Mouse (Mus musculus): ENCODE data around the gene Cdt1. TPM values are rescaled to one million over a fixed set of nuclear protein-coding genes. Genes with fewer than 3 reads are reported as not detected.

The Cdt1 gene
- total and polyA plus RNA-seq, 3 experiments: 2.0 to 3.5 (median 2.7) TPM

- peak overlapping the region; percentile 64; the same call in 1 of the 2 replicates for H3K4me3 ChIP-seq
- no peak for TF ChIP-seq EP300 (IDR thresholded peaks at IDR 0.05; ENCODE audit: insufficient read depth, low read depth, low read length)
- no peak for TF ChIP-seq CTCF (IDR thresholded peaks at IDR 0.05)
- no peak for TF ChIP-seq POLR2A (IDR thresholded peaks at IDR 0.05; ENCODE audit: insufficient read depth, low read depth, low read length)
- 61% methylated on average over 10 of the region's 10 CpGs for WGBS
- intact Hi-C loops (cut with DNase I): no loop called here
- no peak for DNase-seq
- H3K4me1 ChIP-seq (ENCODE audit: control insufficient read depth, insufficient read depth, low read length): peaks cover 13% of the 10 kb centered on the region
- H3K27ac ChIP-seq: no peak overlapping the region
- H3K27me3 ChIP-seq (ENCODE audit: control insufficient read depth, insufficient read depth, low read length): no peaks in the 10 kb centered on the region
- H3K36me3 ChIP-seq (ENCODE audit: control insufficient read depth, insufficient read depth, low read length): no peaks in the 10 kb centered on the region
- no peak overlapping the region for H3K9ac ChIP-seq (ENCODE audit: low read depth, low read length)
- no peaks in the 10 kb centered on the region for H3K79me2 ChIP-seq (replicated peaks; ENCODE audit: control insufficient read depth, insufficient read depth, low read length)
Observed at GRCm38 (mm10) chr8:122577116-122577515, 9.3 kb downstream of the Cdt1 start.

DNA sequence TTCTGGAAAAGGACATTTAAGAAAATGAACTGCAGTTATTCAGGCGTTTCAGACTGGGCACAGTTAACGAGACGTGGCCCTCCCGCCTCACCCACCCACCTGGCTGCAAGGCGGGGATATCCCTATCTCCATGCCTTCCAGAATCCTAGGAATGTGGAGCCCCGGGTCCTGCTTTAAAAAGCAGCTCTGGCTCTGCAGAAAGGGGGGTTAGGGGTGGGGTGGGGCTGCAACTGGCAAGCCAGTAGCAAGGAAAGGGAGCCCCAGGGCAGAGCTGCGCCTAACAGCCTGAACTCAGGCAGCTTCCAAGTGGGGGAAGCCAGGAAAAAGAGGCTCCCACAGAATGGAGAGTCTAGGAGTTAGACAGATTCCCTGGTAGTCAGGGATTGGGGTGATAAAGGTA, 11.4 kb downstream of the Cdt1 start:
- Histone ChIP-seq H3K27me3 (ENCODE audit: control insufficient read depth, insufficient read depth, low read length) (no peaks in the 10 kb centered on the region), H3K36me3 (ENCODE audit: control insufficient read depth, insufficient read depth, low read length) (no peaks in the 10 kb centered on the region), H3K4me3 (no peak overlapping the region), H3K27ac (no peak overlapping the region), H3K79me2 (replicated peaks; ENCODE audit: control insufficient read depth, insufficient read depth, low read length) (no peaks in the 10 kb centered on the region), H3K4me1 (ENCODE audit: control insufficient read depth, insufficient read depth, low read length) (peaks cover 13% of the 10 kb centered on the region), H3K9ac (ENCODE audit: low read depth, low read length) (no peak overlapping the region)
- WGBS: 58% methylated on average over 7 of the region's 7 CpGs
- TF ChIP-seq POLR2A (IDR thresholded peaks at IDR 0.05; ENCODE audit: insufficient read depth, low read depth, low read length): no peak
- TF ChIP-seq CTCF (IDR thresholded peaks at IDR 0.05): no peak
- no peak for TF ChIP-seq EP300 (IDR thresholded peaks at IDR 0.05; ENCODE audit: insufficient read depth, low read depth, low read length)
- no peak for DNase-seq
- intact Hi-C loops (cut with DNase I): no loop called here

DNA sequence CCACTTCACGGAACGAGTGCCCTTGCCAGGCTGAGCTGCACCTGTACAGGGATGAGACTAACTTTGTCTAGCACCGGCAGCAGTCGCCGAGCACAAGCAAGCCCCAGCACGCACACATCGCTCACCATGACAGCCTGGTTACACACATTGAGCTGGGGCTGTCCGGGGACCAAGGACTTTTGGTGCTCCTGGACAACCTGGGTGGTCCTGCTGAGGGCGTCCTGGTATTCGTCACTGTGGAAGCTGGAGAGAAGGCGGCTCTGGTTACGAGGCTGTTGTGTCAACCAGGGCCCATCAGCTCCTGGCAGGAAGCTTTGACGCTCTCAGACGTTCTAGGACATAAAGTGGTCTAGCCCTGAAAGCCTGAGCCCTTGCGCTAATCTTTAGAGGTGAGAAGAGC, 13.1 kb downstream of the Cdt1 start:
- intact Hi-C loops (cut with DNase I): no loop called here
- Histone ChIP-seq H3K27ac (no peak overlapping the region), H3K79me2 (replicated peaks; ENCODE audit: control insufficient read depth, insufficient read depth, low read length) (no peaks in the 10 kb centered on the region), H3K4me3 (no peak overlapping the region), H3K9ac (ENCODE audit: low read depth, low read length) (no peak overlapping the region), H3K36me3 (ENCODE audit: control insufficient read depth, insufficient read depth, low read length) (no peaks in the 10 kb centered on the region), H3K4me1 (ENCODE audit: control insufficient read depth, insufficient read depth, low read length) (peaks cover 3% of the 10 kb centered on the region), H3K27me3 (ENCODE audit: control insufficient read depth, insufficient read depth, low read length) (no peaks in the 10 kb centered on the region)
- DNase-seq: no peak
- TF ChIP-seq CTCF (IDR thresholded peaks at IDR 0.05): no peak
- WGBS: 66% methylated on average over 15 of the region's 15 CpGs

DNA sequence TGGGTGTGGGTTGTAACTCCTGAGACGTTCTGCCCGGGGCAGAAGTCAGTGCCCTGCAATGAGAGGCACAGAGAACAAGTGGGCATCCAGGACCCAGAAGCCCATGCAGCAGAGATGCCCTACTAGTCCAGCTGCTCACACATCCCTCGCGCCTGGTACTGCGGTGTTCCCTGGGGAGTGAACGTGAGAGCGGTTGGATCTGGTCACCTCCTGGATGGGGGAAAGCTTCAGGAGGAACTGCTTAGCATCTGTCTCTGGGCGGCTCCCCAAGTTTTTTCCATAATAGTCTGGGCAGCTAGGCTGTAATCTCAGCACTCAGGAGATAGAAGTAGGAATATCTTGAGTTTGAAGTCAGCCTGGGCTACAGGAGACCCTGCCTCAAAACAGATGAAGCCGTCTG, 17.2 kb downstream of the Cdt1 start:
- no peaks in the 10 kb centered on the region for H3K4me1 ChIP-seq (ENCODE audit: control insufficient read depth, insufficient read depth, low read length)
- no peaks in the 10 kb centered on the region for H3K27me3 ChIP-seq (ENCODE audit: control insufficient read depth, insufficient read depth, low read length)
- H3K4me3 ChIP-seq: no peak overlapping the region
- H3K36me3 ChIP-seq (ENCODE audit: control insufficient read depth, insufficient read depth, low read length): no peaks in the 10 kb centered on the region
- no peaks in the 10 kb centered on the region for H3K79me2 ChIP-seq (replicated peaks; ENCODE audit: control insufficient read depth, insufficient read depth, low read length)
- no peak overlapping the region for H3K27ac ChIP-seq
- H3K9ac ChIP-seq (ENCODE audit: low read depth, low read length): no peak overlapping the region
- 56% methylated on average over 9 of the region's 9 CpGs for WGBS
- no peak for DNase-seq
- intact Hi-C loops (cut with DNase I): no loop called here
- TF ChIP-seq CTCF (IDR thresholded peaks at IDR 0.05): no peak
- TF ChIP-seq EP300 (IDR thresholded peaks at IDR 0.05; ENCODE audit: insufficient read depth, low read depth, low read length): no peak
- no peak for TF ChIP-seq POLR2A (IDR thresholded peaks at IDR 0.05; ENCODE audit: insufficient read depth, low read depth, low read length)

DNA sequence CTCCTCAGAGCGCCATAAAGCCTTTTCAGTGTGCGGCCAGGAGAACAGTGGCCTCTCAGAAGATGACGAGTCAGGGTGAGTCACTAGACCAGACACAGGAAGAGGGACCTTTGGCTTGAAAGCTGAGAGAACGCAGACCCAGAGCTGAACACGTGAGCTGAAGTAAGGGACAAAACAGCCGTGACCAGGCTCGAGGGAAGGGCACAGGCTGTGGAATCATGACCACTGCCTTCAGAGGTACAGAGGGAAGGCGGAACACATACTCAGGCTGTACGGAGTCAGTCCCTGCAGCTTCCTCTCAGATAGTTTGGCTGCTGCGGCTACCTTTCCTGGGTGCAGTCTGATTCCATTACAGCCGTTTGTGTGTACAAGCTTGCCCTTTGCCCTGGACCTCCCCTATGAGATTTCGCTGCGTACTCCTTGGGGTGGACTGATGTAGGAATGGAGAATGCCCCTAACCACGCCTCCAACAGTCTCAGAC, 17.6 kb downstream of the Cdt1 start:
- Histone ChIP-seq H3K27me3 (ENCODE audit: control insufficient read depth, insufficient read depth, low read length) (no peaks in the 10 kb centered on the region), H3K9ac (ENCODE audit: low read depth, low read length) (no peak overlapping the region), H3K4me1 (ENCODE audit: control insufficient read depth, insufficient read depth, low read length) (no peaks in the 10 kb centered on the region), H3K4me3 (no peak overlapping the region), H3K27ac (no peak overlapping the region), H3K79me2 (replicated peaks; ENCODE audit: control insufficient read depth, insufficient read depth, low read length) (no peaks in the 10 kb centered on the region), H3K36me3 (ENCODE audit: control insufficient read depth, insufficient read depth, low read length) (no peaks in the 10 kb centered on the region)
- intact Hi-C loops (cut with DNase I): no loop called here
- WGBS: 50% methylated on average over 14 of the region's 14 CpGs
- TF ChIP-seq EP300 (IDR thresholded peaks at IDR 0.05; ENCODE audit: insufficient read depth, low read depth, low read length) (no peak), CTCF (IDR thresholded peaks at IDR 0.05) (no peak), POLR2A (IDR thresholded peaks at IDR 0.05; ENCODE audit: insufficient read depth, low read depth, low read length) (no peak)
- no peak for DNase-seq

- DNase-seq: no peak
- Histone ChIP-seq H3K79me2 (replicated peaks; ENCODE audit: control insufficient read depth, insufficient read depth, low read length) (no peaks in the 10 kb centered on the region), H3K27me3 (ENCODE audit: control insufficient read depth, insufficient read depth, low read length) (no peaks in the 10 kb centered on the region), H3K36me3 (ENCODE audit: control insufficient read depth, insufficient read depth, low read length) (no peaks in the 10 kb centered on the region), H3K4me1 (ENCODE audit: control insufficient read depth, insufficient read depth, low read length) (no peaks in the 10 kb centered on the region), H3K4me3 (no peak overlapping the region), H3K9ac (ENCODE audit: low read depth, low read length) (no peak overlapping the region), H3K27ac (no peak overlapping the region)
- intact Hi-C loops (cut with DNase I): no loop called here
- 87% methylated on average over 7 of the region's 7 CpGs for WGBS
- TF ChIP-seq CTCF (IDR thresholded peaks at IDR 0.05) (no peak), POLR2A (IDR thresholded peaks at IDR 0.05; ENCODE audit: insufficient read depth, low read depth, low read length) (no peak), EP300 (IDR thresholded peaks at IDR 0.05; ENCODE audit: insufficient read depth, low read depth, low read length) (no peak)
Observed at GRCm38 (mm10) chr8:122586171-122586570, 18.4 kb downstream of the Cdt1 start.
